In the genomic region with DNA sequence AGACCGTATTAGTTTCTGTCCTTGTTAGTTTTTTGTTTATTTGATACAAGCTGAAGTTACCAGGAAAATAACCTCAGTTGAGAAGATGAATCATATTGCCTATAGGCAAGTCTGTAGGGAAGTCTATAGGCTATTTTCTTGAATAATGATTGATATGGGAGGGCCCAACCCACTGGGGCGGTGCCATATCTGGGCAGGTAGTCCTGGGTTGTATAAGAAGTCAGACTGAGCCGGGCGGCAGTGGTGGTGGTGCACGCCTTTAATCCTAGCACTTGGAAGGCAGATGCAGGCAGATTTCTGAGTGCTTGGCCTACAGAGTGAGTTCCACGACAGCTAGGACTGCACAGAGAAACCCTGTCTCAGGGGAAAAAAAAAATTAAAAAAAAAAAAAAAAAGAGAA, we compare ENCODE assay signal across 17 mouse cellular contexts. TPM values are rescaled to one million over a fixed set of nuclear protein-coding genes. Genes with fewer than 3 reads are reported as not detected.
DNase-seq lines count a peak whose midpoint lies in the region; ATAC-seq and TF ChIP-seq lines count a peak whose summit lies in the region.
"Had no signal": no experiment of that assay in that cellular context is flagged by ENCODE, and none has a peak within 500 bp of the region (broad histone marks: within the 10 kb centered on the region; RNA-seq: fewer than 3 reads in every experiment).

No protein-coding gene starts in this region.

- no peak for DNase-seq in liver, embryonic 11.5 days (ENCODE audit: low spot score)
- DNase-seq in liver, postnatal 0 days: no peak
- DNase-seq in R1 (ENCODE audit: low read depth, low spot score): peak; percentile 60
- no peak for DNase-seq in kidney, adult 8-10 months
- DNase-seq: adrenal gland, postnatal 14 days; cerebellum, adult 18-20 months; cerebellum, adult 9-11 months; cerebellum, postnatal 36 days; gastrocnemius, postnatal 10 days had no signal

- TF ChIP-seq EP300 in liver, postnatal 0 days (IDR thresholded peaks at IDR 0.05; ENCODE audit: low read depth): no peak

- ATAC-seq in liver, embryonic 11.5 days (replicated peaks; ENCODE audit: low FRiP score): 0 out of 2 replicates have a peak, but pooled peaks have one; percentile 26
- no peak for ATAC-seq in liver, postnatal 0 days
- no peak for ATAC-seq in activated CD4-positive, CD25-positive, alpha-beta regulatory T cell, adult 4 months
- ATAC-seq: forebrain, embryonic 16.5 days had no signal

- no peaks in the 10 kb centered on the region for H3K27me3 ChIP-seq in liver, embryonic 11.5 days (replicated peaks; ENCODE audit: control insufficient read depth, insufficient read depth, low read length)
- H3K27me3 ChIP-seq in liver, postnatal 0 days (ENCODE audit: insufficient read depth, low read length): no peaks in the 10 kb centered on the region
- H3K27me3 ChIP-seq in small intestine, adult 2 months (ENCODE audit: control insufficient read depth, insufficient read depth, low read length): no peaks in the 10 kb centered on the region
- H3K27me3 ChIP-seq: embryonic facial prominence, embryonic 13.5 days; forebrain, embryonic 12.5 days; heart, embryonic 12.5 days; hindbrain, embryonic 15.5 days had no signal

- no peak for TF ChIP-seq CTCF in liver, postnatal 0 days (IDR thresholded peaks at IDR 0.05; ENCODE audit: low read depth)
- no peak for TF ChIP-seq CTCF in small intestine, adult 2 months (IDR thresholded peaks at IDR 0.05; ENCODE audit: extremely low read depth, insufficient read length, insufficient replicate concordance, low read depth, low read length)

- peaks cover 18% of the 10 kb centered on the region for H3K4me1 ChIP-seq in liver, embryonic 11.5 days (replicated peaks; ENCODE audit: control insufficient read depth, insufficient read depth, low read length)
- peaks cover 15% of the 10 kb centered on the region for H3K4me1 ChIP-seq in liver, postnatal 0 days (ENCODE audit: insufficient read depth)
- H3K4me1 ChIP-seq in small intestine, adult 2 months (ENCODE audit: control insufficient read depth, insufficient read depth, insufficient read length, low read length): peaks cover 4% of the 10 kb centered on the region; the same call in 1 of the 2 replicates

- no peak overlapping the region for H3K4me3 ChIP-seq in liver, embryonic 11.5 days (ENCODE audit: low read depth, low read length)
- no peak overlapping the region for H3K4me3 ChIP-seq in liver, postnatal 0 days (ENCODE audit: low read depth, low read length)
- H3K4me3 ChIP-seq in small intestine, adult 2 months (ENCODE audit: low read depth, low read length): no peak overlapping the region
- H3K4me3 ChIP-seq: embryonic facial prominence, embryonic 13.5 days; forebrain, embryonic 12.5 days; heart, embryonic 12.5 days; hindbrain, embryonic 10.5 days; hindbrain, embryonic 15.5 days had no signal

- WGBS in liver, embryonic 11.5 days: 86% methylated on average over 6 of the region's 6 CpGs
- WGBS in liver, postnatal 0 days (ENCODE audit: insufficient replicate concordance): 74% methylated on average over 6 of the region's 6 CpGs
- WGBS in small intestine, adult 2 months: 36% methylated on average over 6 of the region's 6 CpGs

- no peak overlapping the region for H3K9ac ChIP-seq in liver, embryonic 11.5 days (ENCODE audit: low read depth, low read length)
- H3K9ac ChIP-seq in liver, postnatal 0 days (replicated peaks): no peak overlapping the region
- H3K9ac ChIP-seq: embryonic facial prominence, embryonic 13.5 days; forebrain, embryonic 12.5 days; heart, embryonic 12.5 days; hindbrain, embryonic 15.5 days had no signal

- H3K36me3 ChIP-seq in liver, embryonic 11.5 days (ENCODE audit: control insufficient read depth, insufficient read depth, low read length): peaks cover 4% of the 10 kb centered on the region; the same call in 1 of the 2 replicates
- H3K36me3 ChIP-seq in liver, postnatal 0 days (replicated peaks; ENCODE audit: insufficient read depth, low read length): no peaks in the 10 kb centered on the region
- H3K36me3 ChIP-seq in small intestine, adult 2 months (ENCODE audit: control insufficient read depth, insufficient read depth, low read length): no peaks in the 10 kb centered on the region; the same call in 1 of the 2 replicates
- H3K36me3 ChIP-seq: hindbrain, embryonic 15.5 days had no signal

- no peak overlapping the region for H3K4me2 ChIP-seq in liver, embryonic 11.5 days
- no peak overlapping the region for H3K4me2 ChIP-seq in liver, postnatal 0 days (ENCODE audit: low read depth, low read length)
- H3K4me2 ChIP-seq: embryonic facial prominence, embryonic 13.5 days; forebrain, embryonic 12.5 days; heart, embryonic 12.5 days; hindbrain, embryonic 15.5 days had no signal

- peak; percentile 46; the same call in 1 of the 2 replicates for TF ChIP-seq POLR2A in small intestine, adult 2 months (IDR thresholded peaks at IDR 0.05; ENCODE audit: low read depth, low read length)

- no peak overlapping the region for H3K27ac ChIP-seq in liver, embryonic 11.5 days (ENCODE audit: low read depth, low read length)
- no peak overlapping the region for H3K27ac ChIP-seq in liver, postnatal 0 days (ENCODE audit: low read depth)
- H3K27ac ChIP-seq in small intestine, adult 2 months (ENCODE audit: insufficient read depth, low read depth, low read length): no peak overlapping the region
- H3K27ac ChIP-seq: embryonic facial prominence, embryonic 13.5 days; forebrain, embryonic 12.5 days; hindbrain, embryonic 10.5 days; hindbrain, embryonic 15.5 days had no signal

- no peaks in the 10 kb centered on the region for H3K9me3 ChIP-seq in liver, embryonic 11.5 days (ENCODE audit: control insufficient read depth, low read length)
- no peaks in the 10 kb centered on the region for H3K9me3 ChIP-seq in liver, postnatal 0 days (ENCODE audit: low read length)
- H3K9me3 ChIP-seq: embryonic facial prominence, embryonic 13.5 days; forebrain, embryonic 12.5 days; heart, embryonic 12.5 days; hindbrain, embryonic 10.5 days; hindbrain, embryonic 15.5 days had no signal

RNA-seq across cellular contexts. Expression of a gene that starts 5.4 kb away (rescaled TPM):
- polyA plus RNA-seq in liver, embryonic 11.5 days (2014; fragmentation: Nextera tagmentation; extraction: Ambion mirVana): 178 and 192 TPM in 2 replicates
- 66.7 and 70.7 TPM in 2 replicates for polyA plus RNA-seq in liver, postnatal 0 days (2015; fragmentation: Nextera tagmentation; extraction: Ambion mirVana)
- 41.6 and 61.3 TPM in 2 replicates for polyA plus RNA-seq in small intestine, adult 2 months (2012; rRNA removed)
- polyA plus RNA-seq in activated CD4-positive, CD25-positive, alpha-beta regulatory T cell, adult 4 months (2017; shearing (Covaris generic)): 100 to 1,000 TPM; 109 to 124 TPM
